ENCODE assay signal across 13 mouse cellular contexts in genomic region chrX:166805480-166805879, GRCm38 (mm10).
DNase-seq lines count a peak whose midpoint lies in the region; ATAC-seq and TF ChIP-seq lines count a peak whose summit lies in the region.
"Had no signal": no experiment of that assay in that cellular context is flagged by ENCODE, and none has a peak within 500 bp of the region (broad histone marks: within the 10 kb centered on the region; RNA-seq: fewer than 3 reads in every experiment).

No protein-coding gene starts in this region.

- ATAC-seq in heart, embryonic 12.5 days (ENCODE audit: insufficient number of reproducible peaks, low FRiP score) = no peak
- ATAC-seq in forebrain, embryonic 12.5 days (ENCODE audit: low FRiP score) = peak; percentile 49; the same call in 1 of the 2 replicates
- peak; percentile 81 for ATAC-seq in midbrain, embryonic 11.5 days (ENCODE audit: low FRiP score)

- no peaks in the 10 kb centered on the region for H3K27me3 ChIP-seq in heart, embryonic 12.5 days (replicated peaks)
- no peaks in the 10 kb centered on the region for H3K27me3 ChIP-seq in heart, adult 2 months (ENCODE audit: control insufficient read depth, insufficient read depth, low read length)
- peaks cover 44% of the 10 kb centered on the region for H3K27me3 ChIP-seq in forebrain, embryonic 12.5 days
- peaks cover 17% of the 10 kb centered on the region; the same call in 1 of the 2 replicates for H3K27me3 ChIP-seq in midbrain, embryonic 11.5 days (ENCODE audit: control insufficient read depth, insufficient read depth, low read length)

- intact Hi-C loops in heart, adult 2 months (cut with DNase I) = loop anchor here (10.0 kb wide), 1 partner anchor 429 kb away; no protein-coding TSS in a partner anchor

- no peak for DNase-seq in heart, adult 2 months
- DNase-seq in brain, embryonic 14.5 days (ENCODE audit: low read depth) = peak; percentile 76
- peak; percentile 87 for DNase-seq in midbrain, embryonic 11.5 days (ENCODE audit: low spot score, missing footprints)
- DNase-seq in left cerebral cortex, adult 8-10 months (ENCODE audit: low spot score in 2 of 2) = no peak
- DNase-seq in left cerebral cortex, adult 9 months (ENCODE audit: low spot score in 2 of 2) = no peak
- DNase-seq in kidney, postnatal 25 days = no peak
- DNase-seq: cerebellum, adult 2 months; kidney, adult 18-20 months; lung, adult 2 months; thymus, postnatal 4 days had no signal

- no peaks in the 10 kb centered on the region for H3K36me3 ChIP-seq in heart, embryonic 12.5 days
- H3K36me3 ChIP-seq in heart, adult 2 months (ENCODE audit: control insufficient read depth, insufficient read depth, low read length) = no peaks in the 10 kb centered on the region
- no peaks in the 10 kb centered on the region for H3K36me3 ChIP-seq in forebrain, embryonic 12.5 days (replicated peaks)
- H3K36me3 ChIP-seq in midbrain, embryonic 11.5 days (ENCODE audit: control insufficient read depth, insufficient read depth, low read length) = no peaks in the 10 kb centered on the region

- TF ChIP-seq POLR2A in heart, adult 2 months (IDR thresholded peaks at IDR 0.05; ENCODE audit: insufficient read depth, low read depth, low read length) = no peak
- no peak for TF ChIP-seq POLR2A in brain, embryonic 14.5 days (IDR thresholded peaks at IDR 0.05; ENCODE audit: borderline replicate concordance, extremely low read depth, insufficient read depth, insufficient read length, poor library complexity, severe bottlenecking)

- 42% methylated on average over 4 of the region's 4 CpGs for WGBS in heart, embryonic 12.5 days
- 47% methylated on average over 4 of the region's 4 CpGs for WGBS in heart, adult 2 months
- 30% methylated on average over 4 of the region's 4 CpGs for WGBS in forebrain, embryonic 12.5 days
- WGBS in midbrain, embryonic 11.5 days = 39% methylated on average over 4 of the region's 4 CpGs

- H3K4me3 ChIP-seq in heart, embryonic 12.5 days = no peak overlapping the region
- no peak overlapping the region for H3K4me3 ChIP-seq in heart, adult 2 months
- H3K4me3 ChIP-seq in forebrain, embryonic 12.5 days (replicated peaks) = no peak overlapping the region
- no peak overlapping the region for H3K4me3 ChIP-seq in midbrain, embryonic 11.5 days (ENCODE audit: low read depth, low read length)
- H3K4me3 ChIP-seq: left cerebral cortex, adult 2 months had no signal

- H3K9me3 ChIP-seq in heart, embryonic 12.5 days (replicated peaks) = no peaks in the 10 kb centered on the region
- no peaks in the 10 kb centered on the region for H3K9me3 ChIP-seq in forebrain, embryonic 12.5 days
- no peaks in the 10 kb centered on the region for H3K9me3 ChIP-seq in midbrain, embryonic 11.5 days (ENCODE audit: control insufficient read depth, low read length)

- H3K27ac ChIP-seq in heart, embryonic 12.5 days (ENCODE audit: poor library complexity, severe bottlenecking) = peak overlapping the region; percentile 8; the same call in 1 of the 2 replicates
- H3K27ac ChIP-seq in heart, adult 2 months = no peak overlapping the region
- H3K27ac ChIP-seq in forebrain, embryonic 12.5 days = peak overlapping the region; percentile 69
- H3K27ac ChIP-seq in midbrain, embryonic 11.5 days (ENCODE audit: low read depth, low read length) = peak overlapping the region; percentile 78
- H3K27ac ChIP-seq: left cerebral cortex, adult 2 months had no signal

- TF ChIP-seq CTCF in heart, adult 2 months (IDR thresholded peaks at IDR 0.05) = no peak
- no peak for TF ChIP-seq CTCF in brain, embryonic 14.5 days (IDR thresholded peaks at IDR 0.05; ENCODE audit: borderline replicate concordance, extremely low read depth, insufficient read depth, insufficient read length)

- no peak for TF ChIP-seq EP300 in heart, adult 2 months (IDR thresholded peaks at IDR 0.05; ENCODE audit: insufficient read depth, low read depth, low read length)

- H3K4me1 ChIP-seq in heart, embryonic 12.5 days (replicated peaks) = no peaks in the 10 kb centered on the region
- no peaks in the 10 kb centered on the region; the same call in 1 of the 2 replicates for H3K4me1 ChIP-seq in heart, adult 2 months (ENCODE audit: control insufficient read depth, insufficient read depth, low read length)
- peaks cover 10% of the 10 kb centered on the region; the same call in 1 of the 2 replicates for H3K4me1 ChIP-seq in forebrain, embryonic 12.5 days
- H3K4me1 ChIP-seq in midbrain, embryonic 11.5 days (ENCODE audit: control insufficient read depth, insufficient read depth, low read length) = peaks cover 6% of the 10 kb centered on the region; the same call in 1 of the 2 replicates

- H3K4me2 ChIP-seq in heart, embryonic 12.5 days = no peak overlapping the region
- no peak overlapping the region for H3K4me2 ChIP-seq in forebrain, embryonic 12.5 days
- no peak overlapping the region for H3K4me2 ChIP-seq in midbrain, embryonic 11.5 days

- no peaks in the 10 kb centered on the region for H3K79me2 ChIP-seq in heart, adult 2 months (replicated peaks; ENCODE audit: control insufficient read depth, insufficient read depth, low read length)

- no peak overlapping the region for H3K9ac ChIP-seq in heart, embryonic 12.5 days
- no peak overlapping the region for H3K9ac ChIP-seq in heart, adult 2 months (ENCODE audit: low read depth, low read length)
- H3K9ac ChIP-seq in forebrain, embryonic 12.5 days = no peak overlapping the region
- H3K9ac ChIP-seq in midbrain, embryonic 11.5 days (ENCODE audit: low read length) = no peak overlapping the region

Comparison
In these comparisons a context has a peak if more than half of its experiments do, and no peak if none do; other contexts are left out.
1. DNase-seq: peak in brain, embryonic 14.5 days (single experiment) and midbrain, embryonic 11.5 days (single experiment); none in heart, adult 2 months (0 of 2), left cerebral cortex, adult 8-10 months (0 of 2), left cerebral cortex, adult 9 months (0 of 2) and kidney, postnatal 25 days (0 of 2).